Mouse (Mus musculus) megakaryocyte, adult 5-6 weeks (primary cell): ENCODE measurements around the gene Ptprb. TPM values are rescaled to one million over a fixed set of nuclear protein-coding genes. Genes with fewer than 3 reads are reported as not detected.

ENCODE experiments used
- ATAC-seq: 2 replicates; pipeline ENCODE4 v1.8.0; 2016; ENCODE audit warnings: mild to moderate bottlenecking, inconsistent platforms; ENCODE audit not compliant: poor library complexity, severe bottlenecking
- total RNA-seq, 2 experiments: library from RNA; stranded (forward) in 1 of 2; stranded (reverse) in 1 of 2; fragments of 153-499, 151-499 nt in 1 of 2; fragments of 221-1000, 200-1000 nt in 1 of 2; gene quantifications; 2 replicates each; pipeline versions ENCODE4 v1.2.3 to v1.2.4; 2015 to 2017

Gene Ptprb
- total RNA-seq, 2 experiments from 2014 or later = not detected

GRCm38 (mm10) chr10:116364759-116365158 is 89.4 kb downstream of the Ptprb start:
- no peak for ATAC-seq

- ATAC-seq = no peak
These were observed 95.8 kb downstream of the Ptprb start for GRCm38 (mm10) chr10:116370991-116371725.

GRCm38 (mm10) chr10:116374111-116374510 is 98.8 kb downstream of the Ptprb start:
- ATAC-seq = no peak

GRCm38 (mm10) chr10:116376853-116377252 is 101.5 kb downstream of the Ptprb start:
- no peak for ATAC-seq

GRCm38 (mm10) chr10:116382826-116383685 is 107.7 kb downstream of the Ptprb start:
- ATAC-seq = no peak

GRCm38 (mm10) chr10:116384401-116384800 is 109.1 kb downstream of the Ptprb start:
- ATAC-seq = no peak

- ATAC-seq = no peak
These were observed 111.1 kb downstream of the Ptprb start for GRCm38 (mm10) chr10:116386391-116386885.

GRCm38 (mm10) chr10:116388840-116389239 is 113.5 kb downstream of the Ptprb start:
- ATAC-seq = no peak

- ATAC-seq = no peak
These were observed 118.6 kb downstream of the Ptprb start for GRCm38 (mm10) chr10:116393790-116394475.

GRCm38 (mm10) chr10:116394585-116394984 is 119.3 kb downstream of the Ptprb start:
- ATAC-seq = no peak

- no peak for ATAC-seq
These were observed 121.0 kb downstream of the Ptprb start for GRCm38 (mm10) chr10:116396279-116396678.

- ATAC-seq = no peak
These were observed 121.6 kb downstream of the Ptprb start for GRCm38 (mm10) chr10:116396966-116397365.

- ATAC-seq = no peak
These were observed 122.2 kb downstream of the Ptprb start for GRCm38 (mm10) chr10:116397573-116397972.

GRCm38 (mm10) chr10:116397973-116398372 is 122.7 kb downstream of the Ptprb start:
- ATAC-seq = no peak

GRCm38 (mm10) chr10:116402742-116403425 is 127.6 kb downstream of the Ptprb start:
- ATAC-seq = no peak

GRCm38 (mm10) chr10:116403679-116404078 is 128.4 kb downstream of the Ptprb start:
- no peak for ATAC-seq

- ATAC-seq = no peak
These were observed 129.7 kb downstream of the Ptprb start for GRCm38 (mm10) chr10:116405011-116405410.

- no peak for ATAC-seq
These were observed 132.5 kb downstream of the Ptprb start for GRCm38 (mm10) chr10:116407684-116408359.

GRCm38 (mm10) chr10:116410826-116411225 is 135.5 kb downstream of the Ptprb start:
- ATAC-seq = no peak

- no peak for ATAC-seq
These were observed 140.8 kb downstream of the Ptprb start for GRCm38 (mm10) chr10:116416142-116416541.
